Mouse (Mus musculus) yolk sac, embryonic 10.5 days (tissue): Measurements from ENCODE around the gene Hrasls.

Experiments
- DNase-seq: peaks from one replicate; pipeline ENCODE4 v3.0.0-alpha.2; 2017; ENCODE audit warnings: low spot score

Hrasls gene

DNA sequence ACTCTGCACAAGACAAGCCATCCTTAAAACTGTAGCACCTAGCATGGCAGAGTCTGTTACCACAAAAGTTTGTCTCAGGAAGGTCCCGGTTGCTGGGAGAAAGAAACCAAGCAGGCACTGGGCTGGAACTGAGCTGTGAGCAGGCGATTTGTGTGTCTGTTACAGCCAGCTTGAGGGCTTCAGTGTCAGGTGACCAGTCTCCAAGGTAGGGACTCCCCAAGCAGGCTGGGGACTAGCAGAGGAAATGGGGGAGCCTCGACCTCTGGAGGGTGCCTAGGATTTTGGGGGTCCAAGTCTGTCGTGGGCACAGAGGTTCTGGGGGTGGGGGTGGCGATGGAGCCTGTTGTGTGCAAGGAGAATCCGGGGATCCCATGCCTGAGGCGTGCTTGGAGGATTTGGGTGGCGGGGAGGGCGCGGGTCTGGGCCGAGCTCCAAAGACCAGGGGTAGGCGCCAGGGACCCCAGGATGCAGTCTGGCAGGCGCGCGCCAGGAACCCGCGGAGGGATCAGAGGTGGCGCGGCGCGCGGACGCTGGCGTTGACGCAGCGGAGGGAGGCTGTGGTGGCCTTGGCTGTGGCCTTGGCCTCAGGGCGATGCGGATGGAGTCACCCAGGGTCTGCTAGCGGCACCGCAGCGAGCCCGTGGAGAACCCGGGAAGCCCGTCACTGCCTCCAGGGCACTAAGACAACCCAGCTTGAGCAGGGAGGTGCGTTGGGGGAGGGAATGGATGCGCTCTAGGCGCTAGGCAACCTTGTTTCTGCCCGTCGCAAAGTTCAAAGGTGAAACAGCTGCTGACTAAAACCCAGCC is at the start of gene Hrasls:
TSS of gene Hrasls (plus strand) at position 91 of the 807 bp plus-strand sequence.
- DNase-seq: peak; percentile 55

DNA sequence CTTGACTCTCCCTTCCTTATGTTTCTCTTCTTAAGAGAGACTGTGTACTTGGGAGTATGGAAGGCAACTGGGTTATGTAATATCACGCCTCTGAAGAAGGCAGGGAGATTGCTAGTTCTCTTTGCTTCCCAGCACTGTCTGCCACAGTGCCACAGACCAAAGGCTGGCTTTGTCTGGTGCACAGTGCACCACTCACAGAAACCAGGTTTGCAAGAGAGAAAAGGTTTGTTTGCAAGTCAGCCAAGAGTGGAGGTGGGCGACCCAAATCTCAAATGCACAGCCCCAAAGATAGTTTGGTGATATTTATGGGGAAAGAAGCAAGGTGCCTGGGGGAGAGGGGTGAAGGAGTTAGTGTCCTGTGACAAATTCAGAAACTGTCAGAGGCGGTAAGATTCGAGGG is 47.2 kb upstream of the Hrasls start:
- DNase-seq: no peak

DNA sequence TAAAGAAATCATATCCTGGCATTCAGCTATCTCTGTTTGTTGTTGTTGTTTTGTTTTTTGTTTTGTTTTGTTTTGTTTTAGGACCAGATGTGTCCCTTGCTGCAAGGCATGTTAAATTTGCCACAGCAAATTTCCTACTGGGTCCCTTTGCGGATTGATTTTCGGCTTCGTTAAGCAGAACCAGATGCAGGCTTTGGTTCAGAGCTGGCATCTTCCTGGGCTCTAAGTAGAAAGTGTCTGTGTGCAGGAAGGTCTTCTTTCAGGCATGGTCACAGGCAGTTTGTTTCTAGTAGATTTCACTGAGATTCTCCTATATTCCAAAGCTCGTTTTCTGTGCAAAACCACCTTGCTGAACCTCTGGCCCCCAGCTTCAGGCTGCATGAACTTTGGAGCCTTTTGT is 42.4 kb upstream of the Hrasls start:
- no peak for DNase-seq

DNA sequence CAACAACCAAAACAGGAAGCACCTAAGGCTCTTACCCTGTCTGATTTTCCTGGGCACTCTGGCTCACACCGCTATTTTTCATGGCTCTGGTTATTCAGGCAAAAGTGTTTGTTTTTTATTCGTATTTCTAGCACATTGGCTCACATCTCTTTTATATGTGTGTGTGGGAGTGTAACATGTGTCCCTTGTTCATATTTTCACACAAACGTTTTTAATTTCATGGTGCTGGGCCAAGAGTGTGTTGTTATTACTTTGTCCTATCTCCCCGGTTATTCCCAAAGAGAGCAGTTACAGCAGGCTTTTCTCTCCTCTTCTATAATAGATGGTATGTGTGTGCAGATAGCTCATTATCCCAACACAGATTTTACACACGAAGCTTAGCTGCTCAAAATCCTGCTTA is 37.8 kb upstream of the Hrasls start:
- no peak for DNase-seq

DNA sequence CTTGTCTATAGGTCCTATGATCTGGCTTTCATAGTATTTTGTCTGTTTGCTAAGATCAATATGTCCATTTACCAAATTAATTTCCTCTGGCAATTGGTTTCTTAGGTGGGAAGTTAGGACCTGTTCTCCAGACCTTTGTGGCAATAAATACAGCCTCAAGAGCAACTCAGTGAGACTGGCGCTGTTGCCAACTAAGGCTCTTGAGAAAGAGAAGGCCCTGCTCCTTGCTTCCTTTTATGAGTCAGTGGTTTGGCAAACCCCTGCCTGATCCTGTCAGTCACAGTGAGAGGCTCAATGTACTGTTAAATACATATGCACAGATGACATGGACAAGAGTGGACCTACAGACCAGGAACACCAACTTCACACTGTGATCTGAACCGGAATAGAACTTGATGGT is 36.3 kb upstream of the Hrasls start:
- no peak for DNase-seq

DNA sequence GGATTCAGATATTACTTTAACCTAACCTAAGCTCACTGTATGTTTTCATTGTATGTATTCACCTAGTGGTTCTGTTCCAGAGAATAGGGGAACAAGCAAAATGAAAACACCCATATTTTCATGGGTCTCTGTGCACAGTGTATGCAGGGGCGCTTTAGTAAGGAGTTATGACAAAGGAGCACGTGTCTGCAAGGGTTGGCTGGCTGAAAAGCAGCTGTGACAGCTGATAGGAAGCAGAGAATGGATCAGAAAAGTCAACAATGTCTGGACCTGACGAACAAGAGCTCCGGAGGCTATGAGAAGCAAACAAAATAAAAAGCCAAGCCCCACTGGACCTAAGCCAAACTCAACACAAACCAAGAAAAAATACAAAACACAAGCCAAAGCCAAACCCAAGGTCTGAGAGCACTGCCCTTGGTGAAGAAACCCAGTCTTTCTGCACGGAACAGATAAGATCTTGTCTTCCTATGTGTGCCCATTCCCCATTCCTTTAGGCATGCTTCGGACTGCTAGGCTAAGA is 34.6 kb upstream of the Hrasls start:
- no peak for DNase-seq

DNA sequence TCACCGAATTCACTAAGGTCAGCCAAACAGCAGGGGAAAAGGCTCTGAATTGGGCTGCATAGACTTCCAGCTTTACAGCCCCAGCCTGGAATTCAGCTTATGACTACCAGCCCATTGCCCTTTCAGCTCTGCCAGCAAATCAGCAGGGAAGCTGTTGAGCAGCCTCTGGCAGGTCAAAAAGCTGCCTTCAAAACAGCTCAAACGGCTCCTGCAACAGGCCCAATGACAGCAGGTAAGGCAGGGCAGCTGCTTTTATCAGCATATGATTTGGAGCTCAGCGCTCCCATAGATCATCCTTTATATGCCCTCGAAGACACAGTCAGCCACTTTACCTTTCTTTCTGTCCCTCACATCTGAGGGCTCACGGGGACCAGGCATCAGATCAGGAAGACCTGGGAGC is 16.6 kb upstream of the Hrasls start:
- no peak for DNase-seq

DNA sequence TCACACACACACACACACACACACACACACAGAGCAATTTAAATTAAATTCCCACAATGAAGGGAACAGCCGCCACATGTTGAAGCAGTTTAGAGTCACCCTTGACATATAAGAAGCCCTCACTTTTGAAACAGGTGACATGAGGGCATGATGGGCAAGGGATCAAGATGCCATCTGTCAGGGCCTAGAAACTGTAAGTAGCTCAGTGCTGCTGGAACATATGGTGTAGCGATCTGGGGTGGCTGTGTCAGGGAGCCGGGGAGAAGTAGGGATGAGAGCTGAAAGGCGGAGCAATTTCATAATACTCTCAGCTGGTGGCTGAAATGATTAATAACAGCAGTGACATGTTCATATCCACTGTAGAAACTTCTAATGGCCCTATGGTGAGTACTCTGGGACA is 15.5 kb upstream of the Hrasls start:
- no peak for DNase-seq

DNA sequence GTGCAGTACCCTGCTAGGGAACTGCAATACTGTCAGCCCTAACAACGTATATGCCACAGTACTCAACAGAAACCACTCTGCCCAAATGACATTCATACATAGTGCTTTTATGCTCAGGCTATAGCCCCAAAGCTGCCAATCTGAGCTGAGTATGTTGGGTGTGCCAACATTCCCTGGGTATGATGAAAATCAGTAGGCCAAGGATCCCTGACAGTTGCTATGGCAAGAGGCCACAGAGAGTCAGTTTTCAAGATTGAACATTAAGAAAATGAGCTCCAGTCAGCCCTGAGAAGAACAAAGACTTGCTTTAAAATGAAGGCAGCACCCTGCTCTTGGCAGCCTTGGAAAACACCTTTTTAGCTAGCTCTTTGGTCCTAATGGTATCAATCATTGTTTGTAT is 14.3 kb upstream of the Hrasls start:
- DNase-seq: no peak

DNA sequence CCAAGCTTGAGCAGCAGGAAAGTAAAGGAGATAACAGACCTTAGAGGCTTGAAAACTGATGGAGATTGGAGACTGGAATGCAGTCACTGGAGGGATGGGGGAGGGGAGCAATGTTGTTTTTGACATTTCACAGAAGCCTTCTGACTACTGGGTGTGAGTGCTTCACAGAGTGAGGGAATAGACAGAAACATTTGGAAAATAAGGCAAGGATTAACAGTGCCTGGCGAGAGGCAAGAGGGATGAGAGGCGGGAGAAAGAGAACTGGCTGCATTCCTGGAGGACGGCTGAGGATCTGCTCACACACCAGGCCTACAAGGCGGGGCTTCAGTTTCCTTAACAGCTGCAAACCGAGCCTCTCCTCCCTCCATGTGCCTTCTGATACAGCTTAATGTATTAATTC is 11.0 kb upstream of the Hrasls start:
- peak; percentile 78 for DNase-seq

DNA sequence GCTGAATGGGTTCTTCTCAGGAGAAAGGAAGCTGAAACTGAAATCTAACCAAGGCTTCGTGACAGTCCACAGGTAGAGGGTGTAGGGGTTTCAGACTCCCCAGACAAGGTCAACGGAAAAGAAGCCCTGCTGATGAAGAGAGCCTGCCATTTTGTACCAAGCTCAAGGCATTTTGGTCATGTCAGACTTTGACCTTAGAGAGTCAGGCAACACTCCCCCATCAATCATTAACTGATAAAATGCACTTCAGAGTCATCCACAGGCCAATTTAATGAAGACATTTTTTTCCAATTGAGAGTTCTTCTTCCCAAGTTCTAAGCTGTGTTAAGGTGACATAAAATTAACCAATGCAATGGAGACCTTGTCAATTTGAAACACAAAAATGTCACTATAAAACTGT is 8.3 kb upstream of the Hrasls start:
- no peak for DNase-seq

DNA sequence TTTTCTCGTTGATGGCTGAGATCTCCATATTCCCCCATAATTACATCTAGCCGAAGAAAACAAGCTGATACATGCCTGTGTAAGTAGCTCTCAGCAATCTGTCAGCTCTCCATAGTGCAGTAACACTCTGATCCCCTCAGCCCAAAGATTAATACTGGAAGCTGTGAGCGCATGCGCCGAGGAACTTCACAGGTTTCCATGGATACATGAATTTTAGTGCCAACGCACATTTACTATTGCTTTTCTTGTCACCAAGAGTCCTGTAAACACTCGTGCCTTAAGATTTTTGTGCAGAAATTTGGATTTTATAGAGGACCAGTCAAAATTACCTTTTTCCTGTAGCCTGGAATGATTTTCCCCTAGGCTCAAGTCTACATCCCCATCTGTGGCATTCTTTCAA is 4.6 kb upstream of the Hrasls start:
- no peak for DNase-seq

DNA sequence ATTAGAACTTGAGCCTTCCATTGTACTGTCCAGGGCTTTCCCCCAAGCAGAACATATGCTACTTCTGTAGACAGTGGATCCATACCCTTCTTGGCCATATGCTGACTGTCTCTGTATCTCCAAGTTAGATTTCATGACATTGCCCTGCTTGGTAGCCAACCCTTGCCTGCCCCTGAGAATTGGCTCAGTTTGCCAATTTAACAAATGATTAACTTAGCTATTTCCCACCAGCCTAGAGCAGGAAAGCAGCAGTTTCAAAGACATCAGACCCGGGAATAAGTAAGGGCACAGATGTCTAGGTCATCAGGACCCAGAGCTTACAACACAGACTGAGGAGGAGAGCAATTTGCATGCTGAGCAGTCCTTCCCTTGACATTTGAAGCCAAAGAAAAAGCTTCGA is 3.9 kb upstream of the Hrasls start:
- no peak for DNase-seq

DNA sequence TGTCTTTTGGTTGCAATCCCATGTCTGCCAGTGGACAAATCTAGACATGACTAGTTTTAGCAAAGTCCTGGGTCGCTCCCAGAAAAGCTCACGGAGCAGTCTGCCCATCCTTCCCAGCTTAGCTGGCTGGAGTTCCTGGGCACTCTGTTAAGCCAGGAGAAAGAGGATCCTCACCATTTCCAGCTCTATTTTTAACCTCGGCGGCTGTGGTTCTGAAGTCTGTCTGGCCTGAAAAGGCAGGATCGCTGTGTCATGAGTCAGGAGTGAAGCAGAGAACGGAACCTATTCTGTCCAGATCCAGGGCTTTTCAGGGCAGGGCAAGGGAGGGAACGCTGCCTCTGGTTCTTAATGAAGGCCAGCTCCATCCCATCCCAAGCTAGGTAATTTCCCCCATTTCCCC is 654 bp upstream of the Hrasls start:
- DNase-seq: no peak

DNA sequence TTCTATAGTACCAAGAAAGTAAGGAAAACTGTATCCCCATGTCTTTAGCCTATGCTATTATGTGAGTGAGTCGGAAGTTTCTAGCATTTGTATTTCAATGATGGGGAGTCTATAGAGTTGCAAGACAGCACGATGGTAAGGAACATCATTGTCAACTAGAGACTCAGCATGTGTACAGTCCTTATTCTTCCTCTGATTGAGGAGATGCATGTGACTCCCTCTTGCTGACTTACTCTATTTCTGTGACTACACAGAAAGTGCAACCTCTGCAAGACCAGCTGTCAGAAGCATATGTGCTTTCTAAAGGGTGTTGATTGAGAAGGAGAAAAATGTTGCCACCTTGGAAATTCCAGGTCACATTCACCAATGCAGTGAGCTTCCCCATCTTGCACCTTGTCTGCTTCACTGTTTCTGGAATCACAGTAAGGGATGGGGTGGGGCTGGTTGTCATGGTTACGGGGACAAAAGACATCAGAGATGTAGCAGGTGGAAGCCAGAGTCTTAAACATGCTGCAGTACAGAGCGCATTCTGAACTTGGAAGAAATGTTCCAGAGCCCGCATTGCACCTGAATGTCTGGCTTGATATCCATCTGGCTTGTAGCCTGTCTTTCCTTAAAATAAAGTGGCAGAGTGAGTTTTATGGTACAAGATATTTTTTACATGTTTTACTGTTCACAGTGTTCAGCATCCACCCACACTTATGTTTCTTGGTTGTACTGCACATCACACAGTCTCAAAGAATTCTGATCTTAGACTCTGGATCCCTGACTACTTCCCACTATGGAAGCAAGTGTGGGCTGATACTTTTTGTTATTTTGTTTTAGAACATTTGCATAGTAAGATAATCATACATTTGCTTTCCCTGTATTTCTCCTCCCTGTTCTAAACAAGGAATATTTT is 7.2 kb downstream of the Hrasls start:
- no peak for DNase-seq

DNA sequence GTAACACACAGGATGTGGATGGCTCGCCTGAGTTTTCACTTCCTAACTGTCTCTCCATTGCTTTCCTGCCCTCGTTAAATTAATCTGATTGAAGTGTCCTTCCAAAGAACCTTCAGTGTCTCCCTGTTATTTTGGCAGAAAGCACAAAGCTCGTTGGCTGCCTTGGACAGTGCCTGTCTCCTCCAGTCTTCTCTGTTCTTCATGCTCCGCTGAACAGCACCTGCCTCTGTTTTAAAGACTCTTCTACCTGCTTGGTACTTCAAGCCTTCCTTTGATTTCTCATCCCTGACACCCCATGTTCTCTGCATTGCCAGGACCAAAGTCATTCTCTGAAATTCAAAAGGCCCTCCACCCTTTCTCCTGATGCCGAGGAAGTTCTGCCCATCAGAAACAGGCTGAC is 26.5 kb downstream of the Hrasls start:
- DNase-seq: no peak

DNA sequence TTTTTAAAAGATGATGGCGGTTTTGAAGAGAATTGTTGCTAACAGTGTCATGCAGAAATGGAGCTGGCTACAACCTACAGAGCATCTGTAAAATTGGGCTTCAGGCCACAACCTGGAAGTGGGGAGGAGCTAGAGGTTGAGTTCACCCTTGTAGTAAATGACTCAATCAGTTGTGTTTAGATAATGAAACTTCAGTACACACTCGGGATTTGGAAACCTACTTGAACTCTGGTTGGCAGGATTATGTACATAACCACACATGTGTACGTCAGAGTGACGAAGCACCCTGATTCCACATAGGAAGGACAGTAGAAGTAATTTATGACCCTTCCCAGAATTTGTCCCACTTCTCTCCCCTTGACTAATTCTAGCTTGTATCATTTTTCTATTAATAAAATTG is 44.8 kb downstream of the Hrasls start:
- DNase-seq: no peak
